Mouse (Mus musculus): ENCODE results near the gene Sdc3.

DNA sequence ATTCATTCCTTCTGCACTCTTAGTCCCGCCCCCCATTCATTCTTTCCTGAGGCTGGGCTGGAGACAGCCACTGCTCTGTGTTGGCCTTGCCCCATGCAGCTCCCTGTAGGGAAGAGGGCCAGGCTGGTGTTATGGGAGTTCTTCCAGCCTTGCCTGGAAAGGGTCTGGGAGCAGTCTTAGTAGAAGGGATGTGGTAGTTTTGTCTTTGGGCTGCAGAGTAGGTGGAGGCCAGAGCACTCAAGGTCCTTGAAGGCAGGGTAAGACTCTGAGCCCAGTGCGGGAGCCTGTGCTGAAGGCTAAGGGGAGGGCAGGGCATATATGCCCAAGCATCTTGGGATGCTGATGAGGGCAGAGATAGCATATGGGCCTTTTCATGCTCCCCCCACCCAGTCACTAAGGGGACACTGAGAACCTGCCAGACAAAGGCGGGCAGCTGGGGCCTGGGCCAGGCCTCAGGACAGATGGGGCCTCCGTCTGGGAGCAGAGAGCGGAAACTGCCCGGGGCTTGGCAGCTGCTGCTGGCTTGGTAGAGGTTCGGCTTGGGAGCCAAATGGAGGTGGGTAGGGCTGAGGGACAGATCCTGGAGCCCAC lies 12.5 kb downstream of the Sdc3 start:
- TF ChIP-seq MAX (IDR thresholded peaks at IDR 0.05; ENCODE audit: low read length) (no peak), POLR2A (IDR thresholded peaks at IDR 0.05; ENCODE audit: low read depth, low read length) (no peak), MAFK (IDR thresholded peaks at IDR 0.05; ENCODE audit: insufficient replicate concordance, low read length) (no peak), SIN3A (IDR thresholded peaks at IDR 0.05; ENCODE audit: low read length) (no peak), ELF1 (IDR thresholded peaks at IDR 0.05; ENCODE audit: low read depth, low read length) (no peak), BHLHE40 (IDR thresholded peaks at IDR 0.05; ENCODE audit: low read depth, low read length) (no peak), USF1 (IDR thresholded peaks at IDR 0.05; ENCODE audit: low read depth, low read length) (no peak), CTCF (conservative IDR thresholded peaks at IDR 0.05 in 1 of 2, IDR thresholded peaks at IDR 0.05 in 1 of 2; ENCODE audit: low read depth in 2 of 2, low read length in 2 of 2) (no peak)
